Mouse (Mus musculus) hindbrain, embryonic 16.5 days (tissue): Measurements from ENCODE around the gene Vmn1r210. TPM values are rescaled to one million over a fixed set of nuclear protein-coding genes. Genes with fewer than 3 reads are reported as not detected.
"Not testable (repeated sequence)": the region's sequence is repeated elsewhere in the genome, so short reads cannot be mapped to it uniquely, and the experiment has no call there.

Experiments used
- ATAC-seq: fragments of 200-750 bp; cut with Nextera tagmentation; 2 replicates; pipeline ENCODE4 v1.8.0; 2017; ENCODE audit warnings: moderate TSS enrichment, moderate library complexity
- H3K27ac ChIP-seq: fragments of 300-500 bp; sonication (generic); 2 replicates; pipeline ENCODE4 v1.5.1; 2014; ENCODE audit warnings: low read depth, mild to moderate bottlenecking, control low read depth, low read length, moderate library complexity
- H3K27me3 ChIP-seq: fragments of 300-500 bp; sonication (generic); replicated peaks from 2 replicates; pipeline ENCODE4 v1.6.1; 2014; ENCODE audit warnings: low read length; ENCODE audit not compliant: control insufficient read depth, insufficient read depth
- H3K36me3 ChIP-seq: fragments of 300-500 bp; sonication (generic); 2 replicates; pipeline ENCODE4 v1.6.1; 2014; ENCODE audit warnings: mild to moderate bottlenecking, low read length, moderate library complexity, mixed read lengths; ENCODE audit not compliant: control insufficient read depth, insufficient read depth
- H3K4me1 ChIP-seq: fragments of 300-500 bp; sonication (generic); 2 replicates; pipeline ENCODE4 v1.6.1; 2014; ENCODE audit warnings: low read depth, low read length; ENCODE audit not compliant: control insufficient read depth, insufficient read depth
- H3K4me2 ChIP-seq: fragments of 300-500 bp; sonication (generic); 2 replicates; pipeline ENCODE4 v1.6.1; 2014; ENCODE audit warnings: mild to moderate bottlenecking, low read length, control low read depth, moderate library complexity
- H3K4me3 ChIP-seq: fragments of 300-500 bp; sonication (generic); 2 replicates; pipeline ENCODE4 v1.5.1; 2014; ENCODE audit warnings: mild to moderate bottlenecking, low read length, control low read depth, moderate library complexity
- H3K9ac ChIP-seq: fragments of 300-500 bp; sonication (generic); 2 replicates; pipeline ENCODE4 v1.6.1; 2014; ENCODE audit warnings: low read depth, mild to moderate bottlenecking, control low read depth, low read length, moderate library complexity
- H3K9me3 ChIP-seq: fragments of 300-500 bp; sonication (generic); 2 replicates; pipeline ENCODE4 v1.6.1; 2014; ENCODE audit warnings: mild to moderate bottlenecking, low read length, moderate library complexity; ENCODE audit not compliant: control insufficient read depth
- WGBS: fragments of 180-500 bp; shearing (Covaris S2); extraction: QIAGEN DNeasy Blood & Tissue Kit; methylation state at CpG from one replicate; pipeline ENCODE4 v1.1.7; 2014; 5-methylcytosine and 5-hydroxymethylcytosine counted together
- polyA plus RNA-seq: library from polyadenylated mRNA; unstranded; fragments of >200 nt; fragmentation: Nextera tagmentation; extraction: Ambion mirVana; gene quantifications from 2 replicates; pipeline ENCODE4 v1.2.1, GENCODE M21; 2015

Vmn1r210 gene
- polyA plus RNA-seq, 1 experiment from 2014 or later = not detected

DNA sequence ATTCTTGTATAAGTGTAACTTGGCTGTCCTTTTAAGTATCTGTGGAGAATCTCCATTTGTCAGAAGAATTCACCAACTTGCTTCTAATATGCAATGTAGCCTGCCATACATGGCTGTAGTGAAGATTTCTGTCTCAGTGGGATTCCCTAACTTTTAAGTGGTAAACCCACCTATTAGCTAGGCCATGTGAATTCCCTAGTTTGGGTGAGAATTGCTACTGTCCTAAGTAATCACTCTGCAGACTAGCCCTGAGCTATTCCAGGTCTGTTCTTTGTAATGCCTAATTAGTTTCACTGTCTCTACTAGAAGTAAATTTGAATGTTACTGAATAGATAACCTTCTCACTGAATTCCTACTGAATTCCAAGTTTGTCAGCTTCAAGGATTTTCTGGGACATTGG lies 47.0 kb downstream of the Vmn1r210 start:
- not testable (repeated sequence) for H3K4me1 ChIP-seq, H3K9ac ChIP-seq, H3K4me2 ChIP-seq, H3K4me3 ChIP-seq, H3K27ac ChIP-seq, ATAC-seq, H3K36me3 ChIP-seq, H3K27me3 ChIP-seq, H3K9me3 ChIP-seq

DNA sequence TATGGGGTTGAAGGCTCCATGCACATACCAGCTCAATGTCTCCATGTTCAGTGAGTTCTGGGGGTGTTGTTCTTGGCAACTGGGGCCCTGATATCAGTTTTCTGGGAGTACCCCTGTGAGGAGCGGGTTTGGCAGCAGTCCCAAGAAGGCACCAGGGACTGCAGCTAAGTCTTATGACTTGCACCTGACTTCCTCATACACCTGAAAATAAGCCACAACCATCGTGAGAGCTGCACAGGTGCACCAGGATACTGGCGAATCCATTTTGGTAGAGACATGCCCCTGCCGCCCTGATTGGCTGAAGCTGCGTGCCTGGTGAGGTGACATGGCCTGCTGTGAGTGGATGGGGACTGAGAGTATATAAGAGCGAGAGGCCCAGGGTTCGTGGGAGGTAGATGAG lies 53.8 kb downstream of the Vmn1r210 start, which contains the start of gene Vmn1r208:
TSS of gene Vmn1r208 (minus strand) at position 101 of the 400 bp plus-strand sequence.
- H3K9me3 ChIP-seq, H3K27me3 ChIP-seq, H3K4me1 ChIP-seq, H3K4me3 ChIP-seq, H3K36me3 ChIP-seq, H3K27ac ChIP-seq, H3K9ac ChIP-seq, ATAC-seq, H3K4me2 ChIP-seq: not testable (repeated sequence)
- no CpG with 5 or more reads among the region's 7 CpGs for WGBS

Other genes with a start within 250 kb of the Vmn1r210 start
- gene Vmn1r205, start 238.3 kb downstream of the Vmn1r210 start, polyA plus RNA-seq = not detected in 2 replicates
- not detected in 2 replicates for gene Vmn1r206, start 207.1 kb downstream of the Vmn1r210 start, polyA plus RNA-seq
- not detected in 2 replicates for gene Vmn1r207-ps, start 101.7 kb downstream of the Vmn1r210 start, polyA plus RNA-seq
- not detected in 2 replicates for gene Vmn1r208, start 53.9 kb downstream of the Vmn1r210 start, polyA plus RNA-seq
- gene Vmn1r209, start 21.7 kb downstream of the Vmn1r210 start, polyA plus RNA-seq = not detected in 2 replicates
- gene Vmn1r211, start 26.2 kb upstream of the Vmn1r210 start, polyA plus RNA-seq = not detected in 2 replicates
- gene Vmn1r212, start 52.9 kb upstream of the Vmn1r210 start, polyA plus RNA-seq = not detected in 2 replicates
- gene Vmn1r213, start 176.3 kb upstream of the Vmn1r210 start, polyA plus RNA-seq = not detected in 2 replicates
- gene Vmn1r214, start 199.1 kb upstream of the Vmn1r210 start, polyA plus RNA-seq = not detected in 2 replicates
- gene Vmn1r215, start 236.7 kb upstream of the Vmn1r210 start, polyA plus RNA-seq = not detected in 2 replicates